In genomic region chr10:19349326-19349725, GRCm38 (mm10) we compare ENCODE assay signal across 26 mouse cellular contexts. TPM values are rescaled to one million over a fixed set of nuclear protein-coding genes. Genes with fewer than 3 reads are reported as not detected.
DNase-seq lines count a peak whose midpoint lies in the region; ATAC-seq and TF ChIP-seq lines count a peak whose summit lies in the region.
"Had no signal": no experiment of that assay in that cellular context is flagged by ENCODE, and none has a peak within 500 bp of the region (broad histone marks: within the 10 kb centered on the region; RNA-seq: fewer than 3 reads in every experiment).

No protein-coding gene starts in this region.

- no peak for TF ChIP-seq POLR2A in CH12.LX (IDR thresholded peaks at IDR 0.05; ENCODE audit: low read depth, low read length)

- H3K27me3 ChIP-seq in CH12.LX (replicated peaks) = no peaks in the 10 kb centered on the region
- no peaks in the 10 kb centered on the region for H3K27me3 ChIP-seq in Patski
- peaks cover 59% of the 10 kb centered on the region for H3K27me3 ChIP-seq in limb, embryonic 10.5 days (ENCODE audit: low read depth, poor library complexity, severe bottlenecking)

- TF ChIP-seq CTCF in CH12.LX (conservative IDR thresholded peaks at IDR 0.05 in 1 of 2, IDR thresholded peaks at IDR 0.05 in 1 of 2; ENCODE audit: low read depth in 2 of 2, low read length in 2 of 2) = no peak
- no peak for TF ChIP-seq CTCF in Patski (IDR thresholded peaks at IDR 0.05)

- dilution Hi-C loops in CH12.LX (cut with MboI; ENCODE audit: extremely low pct_ligation_motif_present, extremely low pct_unique_long_range_greater_than_20kb, low sequenced_read_pairs) = no loop called here

- 56% methylated on average over 3 of the region's 3 CpGs for WGBS in limb, embryonic 10.5 days

- no peak overlapping the region for H3K27ac ChIP-seq in CH12.LX (ENCODE audit: insufficient read depth, low read depth)
- no peak overlapping the region for H3K27ac ChIP-seq in limb, embryonic 10.5 days

- H3K4me3 ChIP-seq in CH12.LX (replicated peaks in 1 of 3; ENCODE audit: low read depth in 2 of 3, low read length in 2 of 3, poor library complexity in 1 of 3) = no peak overlapping the region
- no peak overlapping the region for H3K4me3 ChIP-seq in limb, embryonic 10.5 days

- H3K9me3 ChIP-seq in CH12.LX (replicated peaks; ENCODE audit: low read length) = no peaks in the 10 kb centered on the region
- no peaks in the 10 kb centered on the region for H3K9me3 ChIP-seq in limb, embryonic 10.5 days (replicated peaks)
- H3K9me3 ChIP-seq: G1E had no signal

- H3K36me3 ChIP-seq in CH12.LX (replicated peaks in 1 of 2; ENCODE audit: control insufficient read depth in 1 of 2, insufficient read depth in 1 of 2, low read length in 1 of 2) = no peaks in the 10 kb centered on the region
- no peaks in the 10 kb centered on the region for H3K36me3 ChIP-seq in limb, embryonic 10.5 days
- H3K36me3 ChIP-seq: G1E had no signal

- H3K79me2 ChIP-seq in CH12.LX (replicated peaks; ENCODE audit: control insufficient read depth, extremely low read depth, insufficient read depth, poor library complexity, severe bottlenecking) = no peaks in the 10 kb centered on the region

- in situ Hi-C loops in CH12.LX (cut with MboI; ENCODE audit: low pct_ligation_motif_present, low pct_unique_long_range_greater_than_20kb, low sequenced_read_pairs) = no loop called here
- in situ Hi-C loops in Patski (cut with MboI; ENCODE audit: low pct_unique_long_range_greater_than_20kb) = no loop called here

- no peak overlapping the region for H3K9ac ChIP-seq in CH12.LX (ENCODE audit: insufficient read depth, low read depth)

- peak; percentile 10 for DNase-seq in heart, adult 11 months
- DNase-seq in heart, postnatal 36 days = no peak
- DNase-seq in CH12.LX (ENCODE audit: extremely low read depth) = peak; percentile 82
- peak; percentile 20 for DNase-seq in Patski (ENCODE audit: low read depth, low spot score)
- DNase-seq in limb, embryonic 10.5 days (ENCODE audit: low spot score) = peak; percentile 13
- DNase-seq in ovary, adult 18-20 months (ENCODE audit: low spot score) = no peak
- no peak for DNase-seq in layer of hippocampus, postnatal 25 days (ENCODE audit: extremely low spot score in 1 of 2, low spot score in 1 of 2)
- no peak for DNase-seq in yolk sac, embryonic 10.5 days (ENCODE audit: low spot score)
- DNase-seq: adrenal gland, adult 2 months; adrenal gland, adult 8-10 months; adrenal gland, postnatal 10 days; adrenal gland, postnatal 14 days; adrenal gland, postnatal 25 days; adrenal gland, postnatal 36 days; B cell, adult 2 months; cerebellum, adult 11 months; cerebellum, adult 11-12 months; cerebellum, adult 18-20 months; cerebellum, adult 2 months had no signal

- no peak; the same call in 1 of the 2 replicates for TF ChIP-seq RAD21 in CH12.LX (IDR thresholded peaks at IDR 0.05; ENCODE audit: low read depth, low read length)

- H3K4me2 ChIP-seq in CH12.LX (ENCODE audit: insufficient read depth, low read depth, poor library complexity, severe bottlenecking) = no peak overlapping the region

- peaks cover 4 to 19% of the 10 kb centered on the region in 2 experiments for H3K4me1 ChIP-seq in CH12.LX (ENCODE audit: control insufficient read depth in 1 of 2, insufficient read depth in 2 of 2)
- peaks cover 10% of the 10 kb centered on the region; the same call in 1 of the 2 replicates for H3K4me1 ChIP-seq in limb, embryonic 10.5 days

- intact Hi-C loops in heart, postnatal 36 days (cut with DNase I) = no loop called here

- ATAC-seq in Patski = peak; percentile 31
- ATAC-seq: activated CD4-positive, CD25-positive, alpha-beta regulatory T cell, adult 4 months; CD4-positive, CD25-positive, alpha-beta regulatory T cell, adult 4 months had no signal

- peak; percentile 97 for TF ChIP-seq EP300 in CH12.LX (IDR thresholded peaks at IDR 0.05; ENCODE audit: low read length)

- POLR2A ChIA-PET in Patski (lab: Charles Lee) = no interaction called here

- CTCF ChIA-PET in Patski (lab: Charles Lee) = interaction anchor here (1.1 kb wide), 1 partner anchor 120 kb away, joined by 3 read pairs; no protein-coding TSS in a partner anchor

TF ChIP-seq in CH12.LX, 34 proteins besides CTCF, POLR2A, EP300 and RAD21:
- TF ChIP-seq JUN (IDR thresholded peaks at IDR 0.05; ENCODE audit: insufficient read depth, low read depth, low read length) (peak; percentile 85), ZC3H11A (IDR thresholded peaks at IDR 0.05; ENCODE audit: low read depth, low read length) (no peak), TCF12 (IDR thresholded peaks at IDR 0.05; ENCODE audit: low read depth, low read length) (peak; percentile 38; the same call in 1 of the 2 replicates), IRF4 (IDR thresholded peaks at IDR 0.05; ENCODE audit: low read depth, low read length) (peak; percentile 96), CHD1 (IDR thresholded peaks at IDR 0.05; ENCODE audit: low read depth, low read length) (no peak), NRF1 (IDR thresholded peaks at IDR 0.05; ENCODE audit: low read depth, low read length) (no peak), USF2 (conservative IDR thresholded peaks at IDR 0.05; ENCODE audit: low read depth, low read length) (no peak), ETS1 (conservative IDR thresholded peaks at IDR 0.05; ENCODE audit: low read depth, low read length) (peak; percentile 71), RCOR1 (conservative IDR thresholded peaks at IDR 0.05; ENCODE audit: low read depth, low read length) (no peak), MXI1 (IDR thresholded peaks at IDR 0.05; ENCODE audit: low read depth, low read length) (no peak), HCFC1 (IDR thresholded peaks at IDR 0.05; ENCODE audit: low read depth, low read length) (no peak), JUND (conservative IDR thresholded peaks at IDR 0.05; ENCODE audit: low read depth, low read length) (peak; percentile 93), CHD2 (IDR thresholded peaks at IDR 0.05; ENCODE audit: low read length) (peak; percentile 56; the same call in 1 of the 2 replicates), KAT2A (IDR thresholded peaks at IDR 0.05; ENCODE audit: insufficient replicate concordance, low read length) (0 out of 2 replicates have a peak, but pooled peaks have one; percentile 52), BHLHE40 (IDR thresholded peaks at IDR 0.05; ENCODE audit: low read depth, low read length) (peak; percentile 43; the same call in 1 of the 2 replicates), MEF2A (IDR thresholded peaks at IDR 0.05; ENCODE audit: borderline replicate concordance, low read depth, low read length) (peak; percentile 48; the same call in 1 of the 2 replicates), MAX (IDR thresholded peaks at IDR 0.05; ENCODE audit: low read length) (peak; percentile 15; the same call in 1 of the 2 replicates)

RNA-seq across cellular contexts. Expression of gene Olig3, which starts 7.0 kb away (rescaled TPM):
- not detected for total RNA-seq in heart, postnatal 36 days (2021)
- total RNA-seq in CH12.LX (2012; rRNA removed) (not detected in 2 replicates), CH12.LX (2014; rRNA removed) (not detected in 2 replicates)
- polyA plus RNA-seq in CH12.LX (2012; ENCODE audit: insufficient read length, low read depth) (not detected in 2 replicates), Patski (2021) (0.06 TPM)
- polyA plus RNA-seq in limb, embryonic 10.5 days (2016; fragmentation: Nextera tagmentation; extraction: Ambion mirVana) = not detected in 2 replicates
- total RNA-seq in layer of hippocampus, postnatal 25 days (2021) = not detected
- total RNA-seq: adrenal gland, adult 18-20 months; adrenal gland, adult 2 months; adrenal gland, adult 8-10 months; adrenal gland, postnatal 10 days; adrenal gland, postnatal 14 days; adrenal gland, postnatal 25 days; adrenal gland, postnatal 36 days; adrenal gland, postnatal 4 days; MEL had no signal
- polyA plus RNA-seq: activated CD4-positive, CD25-positive, alpha-beta regulatory T cell, adult 4 months; adrenal gland, adult 2 months; C2C12; CD4-positive, CD25-positive, alpha-beta regulatory T cell, adult 4 months; G1E had no signal

Comparison
In these comparisons a context has a peak if more than half of its experiments do, and no peak if none do; other contexts are left out.
1. DNase-seq: peak in heart, adult 11 months (single experiment), CH12.LX (single experiment), Patski (single experiment) and limb, embryonic 10.5 days (single experiment); none in heart, postnatal 36 days (0 of 2), ovary, adult 18-20 months (single experiment), layer of hippocampus, postnatal 25 days (0 of 2) and yolk sac, embryonic 10.5 days (single experiment).